Mouse (Mus musculus) MEL (cell line): Measurements from ENCODE around the gene Tnik. TPM values are rescaled to one million over a fixed set of nuclear protein-coding genes. Genes with fewer than 3 reads are reported as not detected.

Source experiments
- DNase-seq: peaks from one replicate; pipeline ENCODE4 v3.0.0; 2011; ENCODE audit warnings: low read depth, low spot score
- H3K27ac ChIP-seq: 2 replicates; pipeline ENCODE4 v1.5.1; 2012; ENCODE audit warnings: low read depth, mild to moderate bottlenecking, control low read depth, low read length, moderate library complexity; ENCODE audit not compliant: control insufficient read depth
- H3K27me3 ChIP-seq, 2 experiments: fragments of 150-350 bp in 1 of 2; sonication (generic) in 1 of 2; 2 replicates each; pipeline ENCODE4 v1.6.1; 2012; ENCODE audit warnings: low read length in 2 of 2, mild to moderate bottlenecking in 2 of 2, improper control_type of control experiment in 1 of 2, moderate library complexity in 1 of 2; ENCODE audit not compliant: insufficient read depth in 2 of 2, control insufficient read depth in 1 of 2
- H3K36me3 ChIP-seq, 2 experiments: 2 replicates each; pipeline ENCODE4 v1.6.1; 2012 to 2014; ENCODE audit warnings: low read length in 2 of 2, improper control_type of control experiment in 1 of 2, inconsistent platforms in 1 of 2, mild to moderate bottlenecking in 1 of 2; ENCODE audit not compliant: insufficient read depth in 2 of 2, control insufficient read depth in 1 of 2
- H3K4me1 ChIP-seq, 2 experiments: fragments of 150-350 bp in 1 of 2; sonication (generic) in 1 of 2; 2 replicates each; pipeline ENCODE4 v1.6.1; 2012; ENCODE audit warnings: low read length in 2 of 2, improper control_type of control experiment in 1 of 2, mild to moderate bottlenecking in 1 of 2; ENCODE audit not compliant: insufficient read depth in 2 of 2, control insufficient read depth in 1 of 2
- H3K4me3 ChIP-seq, 2 experiments: fragments of 150-350 bp in 1 of 2; sonication (generic) in 1 of 2; 2 replicates each; pipeline ENCODE4 v1.5.1; 2012; ENCODE audit warnings: low read depth in 2 of 2, low read length in 2 of 2, mild to moderate bottlenecking in 2 of 2, moderate library complexity in 2 of 2, control low read depth in 1 of 2, improper control_type of control experiment in 1 of 2; ENCODE audit not compliant: control insufficient read depth in 1 of 2, insufficient read depth in 1 of 2
- H3K79me2 ChIP-seq: 2 replicates; pipeline ENCODE4 v1.6.1; 2012; ENCODE audit warnings: mild to moderate bottlenecking, low read length, moderate library complexity; ENCODE audit not compliant: control insufficient read depth, poor library complexity, insufficient read depth
- H3K9ac ChIP-seq: 2 replicates; pipeline ENCODE4 v1.6.1; 2012; ENCODE audit warnings: low read depth, mild to moderate bottlenecking, control low read depth, low read length, moderate library complexity; ENCODE audit not compliant: control insufficient read depth, poor library complexity, severe bottlenecking
- H3K9me3 ChIP-seq: fragments of 150-350 bp; sonication (generic); replicated peaks from 2 replicates; pipeline ENCODE4 v1.6.1; 2012; ENCODE audit warnings: mild to moderate bottlenecking, low read length, improper control_type of control experiment, moderate library complexity; ENCODE audit not compliant: insufficient read depth
- CTCF ChIP-seq, 3 experiments: IDR thresholded peaks in 2 of 3; conservative IDR thresholded peaks in 1 of 3; 2 replicates each; pipeline ENCODE4 v1.5.1; 2011 to 2012; ENCODE audit warnings: low read length in 3 of 3, low read depth in 2 of 3, mild to moderate bottlenecking in 2 of 3, improper control_type of control experiment in 1 of 3, inconsistent platforms in 1 of 3, mixed read lengths in 1 of 3, moderate library complexity in 1 of 3; ENCODE audit not compliant: control insufficient read depth in 1 of 3, insufficient read depth in 1 of 3, poor library complexity in 1 of 3, severe bottlenecking in 1 of 3
- EP300 ChIP-seq, 2 experiments: IDR thresholded peaks; 2 replicates each; pipeline ENCODE4 v1.6.1; 2011; ENCODE audit warnings: improper control_type of control experiment in 2 of 2, low read length in 2 of 2, low read depth in 1 of 2, mild to moderate bottlenecking in 1 of 2
- HCFC1 ChIP-seq: IDR thresholded peaks from 2 replicates; pipeline ENCODE4 v1.6.1; 2012; ENCODE audit warnings: low read depth, mild to moderate bottlenecking, inconsistent platforms, low read length, improper control_type of control experiment, moderate library complexity
- MAZ ChIP-seq: IDR thresholded peaks from 2 replicates; pipeline ENCODE4 v1.6.1; 2012; ENCODE audit warnings: low read depth, mild to moderate bottlenecking, inconsistent platforms, low read length, improper control_type of control experiment
- MEF2A ChIP-seq: IDR thresholded peaks from 2 replicates; pipeline ENCODE4 v1.6.1; 2014; ENCODE audit warnings: low read depth, mild to moderate bottlenecking, inconsistent platforms, low read length, improper control_type of control experiment; ENCODE audit not compliant: poor library complexity, insufficient replicate concordance, severe bottlenecking; ENCODE audit errors: extremely low read depth
- MYB ChIP-seq: IDR thresholded peaks from 2 replicates; pipeline ENCODE4 v1.6.1; 2011; ENCODE audit warnings: mild to moderate bottlenecking, low read depth, low read length, improper control_type of control experiment
- NELFE ChIP-seq: IDR thresholded peaks from 2 replicates; pipeline ENCODE4 v1.6.1; 2011; ENCODE audit warnings: low read depth, low read length, improper control_type of control experiment
- NRF1 ChIP-seq: IDR thresholded peaks from 2 replicates; pipeline ENCODE4 v1.6.1; 2014; ENCODE audit warnings: low read depth, mild to moderate bottlenecking, inconsistent platforms, low read length, improper control_type of control experiment, moderate library complexity; ENCODE audit not compliant: poor library complexity, insufficient read depth, severe bottlenecking
- POLR2AphosphoS2 ChIP-seq: IDR thresholded peaks from 2 replicates; pipeline ENCODE4 v1.6.1; 2011; ENCODE audit warnings: low read length, improper control_type of control experiment
- SMC3 ChIP-seq: IDR thresholded peaks from 2 replicates; pipeline ENCODE4 v1.6.1; 2011; ENCODE audit warnings: low read depth, low read length, improper control_type of control experiment
- TCF12 ChIP-seq: IDR thresholded peaks from 2 replicates; pipeline ENCODE4 v1.6.1; 2014; ENCODE audit warnings: low read depth, mild to moderate bottlenecking, inconsistent platforms, low read length, improper control_type of control experiment, moderate library complexity
- USF1 ChIP-seq: IDR thresholded peaks from 2 replicates; pipeline ENCODE4 v1.6.1; 2014; ENCODE audit warnings: low read depth, mild to moderate bottlenecking, inconsistent platforms, low read length, improper control_type of control experiment, moderate library complexity
- ZC3H11A ChIP-seq: IDR thresholded peaks from 2 replicates; pipeline ENCODE4 v1.6.1; 2012; ENCODE audit warnings: low read depth, mild to moderate bottlenecking, inconsistent platforms, low read length, improper control_type of control experiment
- ZNF384 ChIP-seq: IDR thresholded peaks from 2 replicates; pipeline ENCODE4 v1.6.1; 2012; ENCODE audit warnings: low read depth, mild to moderate bottlenecking, inconsistent platforms, low read length, improper control_type of control experiment
- polyA plus RNA-seq, 2 experiments: library from polyadenylated mRNA; stranded (reverse) in 1 of 2; unstranded in 1 of 2; fragments of >175 nt in 1 of 2; fragments of >200 nt in 1 of 2; gene quantifications; 2 replicates each; pipeline versions ENCODE4 v1.2.1 to v1.2.4; 2012; ENCODE audit warnings: low replicate concordance in 2 of 2, low read depth in 1 of 2; ENCODE audit not compliant: insufficient read length in 2 of 2, insufficient read depth in 1 of 2, missing spikeins in 1 of 2
- total RNA-seq: library from RNA; depleted of rRNA; stranded (reverse); fragments of 300-350 nt; gene quantifications from 2 replicates; pipeline ENCODE4 v1.2.3, GENCODE M21; 2012

Gene Tnik
- total and polyA plus RNA-seq, 3 experiments = 9.9 to 78.4 (median 13.6) TPM

GRCm38 (mm10) chr3:28496806-28497502 lies 233.9 kb downstream of the Tnik start:
- no peak overlapping the region for H3K27ac ChIP-seq

GRCm38 (mm10) chr3:28497503-28497857 lies 234.5 kb downstream of the Tnik start:
- no peak for TF ChIP-seq NRF1
- TF ChIP-seq, all 39 proteins: peak for 0
- Histone ChIP-seq H3K27me3 (no peaks in the 10 kb centered on the region), H3K79me2 (no peaks in the 10 kb centered on the region), H3K4me3 (no peak overlapping the region), H3K9ac (no peak overlapping the region), H3K4me1 (0 out of 4 replicates have a peak, but pooled peaks cover 0 to 2% of the 10 kb centered on the region in 2 experiments), H3K9me3 (no peaks in the 10 kb centered on the region), H3K27ac (no peak overlapping the region), H3K36me3 (peaks cover 0 to 3% of the 10 kb centered on the region in 2 experiments; a peak in 2 of 4 replicates)
- no peak for DNase-seq

More at GRCm38 (mm10) chr3:28496806-28497502, 233.9 kb downstream of the Tnik start:
- Histone ChIP-seq H3K9ac (no peak overlapping the region), H3K79me2 (no peaks in the 10 kb centered on the region), H3K9me3 (no peaks in the 10 kb centered on the region), H3K4me1 (no peaks in the 10 kb centered on the region), H3K27me3 (no peaks in the 10 kb centered on the region), H3K36me3 (no peaks in the 10 kb centered on the region), H3K4me3 (no peak overlapping the region)
- DNase-seq = no peak
- TF ChIP-seq NELFE (no peak), MYB (no peak), MAZ (no peak), CTCF (IDR thresholded peaks at IDR 0.05 in 2 of 3, conservative IDR thresholded peaks at IDR 0.05 in 1 of 3; ENCODE audit: control insufficient read depth in 1 of 3, insufficient read depth in 1 of 3, low read depth in 2 of 3, low read length in 3 of 3, poor library complexity in 1 of 3, severe bottlenecking in 1 of 3) (no peak), MEF2A (no peak), TCF12 (no peak), ZNF384 (no peak), USF1 (no peak), ZC3H11A (no peak), POLR2AphosphoS2 (no peak), EP300 (IDR thresholded peaks at IDR 0.05; ENCODE audit: low read depth in 1 of 2, low read length in 2 of 2) (no peak), SMC3 (no peak), HCFC1 (no peak)

GRCm38 (mm10) chr3:28502697-28503096 lies 239.7 kb downstream of the Tnik start:
- Histone ChIP-seq H3K4me1 (0 out of 4 replicates have a peak, but pooled peaks cover 0 to 2% of the 10 kb centered on the region in 2 experiments), H3K27ac (no peak overlapping the region), H3K27me3 (no peaks in the 10 kb centered on the region), H3K79me2 (no peaks in the 10 kb centered on the region), H3K4me3 (no peak overlapping the region), H3K9me3 (no peaks in the 10 kb centered on the region), H3K9ac (no peak overlapping the region), H3K36me3 (peaks cover 0 to 4% of the 10 kb centered on the region in 2 experiments; a peak in 2 of 4 replicates)
- DNase-seq = peak; percentile 53
- TF ChIP-seq SMC3 = no peak
